ENCODE assay signal across 17 mouse cellular contexts in the genomic region with DNA sequence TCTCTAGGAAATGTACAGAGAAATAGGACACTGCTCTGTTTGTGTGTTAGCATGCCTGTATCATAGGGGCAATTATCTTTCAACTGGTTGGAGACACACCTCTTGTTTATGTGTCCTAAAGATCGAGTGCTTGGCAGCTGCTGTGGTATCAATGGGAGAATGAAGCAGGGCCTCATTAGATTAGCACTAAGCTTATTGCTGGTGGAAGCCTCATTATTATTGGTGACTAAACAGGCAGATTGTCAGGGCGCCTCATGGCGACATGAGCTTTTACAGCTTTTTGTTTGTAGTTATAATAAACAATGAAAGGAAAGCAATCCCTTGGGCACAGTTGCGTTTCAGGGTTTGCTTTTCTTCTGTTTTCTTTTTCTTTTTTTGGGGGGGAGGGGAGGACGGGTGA.
DNase-seq lines count a peak whose midpoint lies in the region; ATAC-seq lines count a peak whose summit lies in the region.
"Had no signal": no experiment of that assay in that cellular context is flagged by ENCODE, and none has a peak within 500 bp of the region (broad histone marks: within the 10 kb centered on the region; RNA-seq: fewer than 3 reads in every experiment).

No protein-coding gene starts in this region.

- DNase-seq in embryo, embryonic 10.5 days (ENCODE audit: low spot score), result peak; percentile 11
- no peak for DNase-seq in embryo, embryonic 10 days (ENCODE audit: low spot score)
- DNase-seq in frontal cortex, postnatal 25 days (ENCODE audit: low spot score in 2 of 2), result no peak
- DNase-seq in kidney, adult 11 months, result no peak
- DNase-seq in left cerebral cortex, adult 18-20 months (ENCODE audit: low spot score in 2 of 2), result no peak
- DNase-seq: cerebellum, adult 8-10 months; liver; lung, embryonic 14.5 days; right cerebral cortex, postnatal 4 days; thymus, postnatal 14 days had no signal

- ATAC-seq in forebrain, embryonic 12.5 days (ENCODE audit: low FRiP score), result peak; percentile 91
- peak; percentile 73; the same call in 1 of the 2 replicates for ATAC-seq in hindbrain, embryonic 16.5 days
- ATAC-seq in neural tube, embryonic 14.5 days (ENCODE audit: low read depth), result peak; percentile 77; the same call in 1 of the 2 replicates
- ATAC-seq: Patski had no signal

- H3K36me3 ChIP-seq in forebrain, embryonic 12.5 days (replicated peaks), result no peaks in the 10 kb centered on the region
- no peaks in the 10 kb centered on the region for H3K36me3 ChIP-seq in hindbrain, embryonic 16.5 days (ENCODE audit: control insufficient read depth, insufficient read depth, low read length)
- no peaks in the 10 kb centered on the region for H3K36me3 ChIP-seq in neural tube, embryonic 14.5 days (ENCODE audit: control insufficient read depth, insufficient read depth, low read length)
- H3K36me3 ChIP-seq: embryonic facial prominence, embryonic 13.5 days had no signal

- H3K4me3 ChIP-seq in forebrain, embryonic 12.5 days (replicated peaks), result no peak overlapping the region
- H3K4me3 ChIP-seq in hindbrain, embryonic 16.5 days (ENCODE audit: low read length), result no peak overlapping the region
- H3K4me3 ChIP-seq in neural tube, embryonic 14.5 days (ENCODE audit: low read depth, low read length), result no peak overlapping the region
- H3K4me3 ChIP-seq: embryonic facial prominence, embryonic 13.5 days; layer of hippocampus, adult 2 months; megakaryocyte, embryonic 14.5 days had no signal

- H3K4me2 ChIP-seq in forebrain, embryonic 12.5 days, result no peak overlapping the region
- H3K4me2 ChIP-seq in hindbrain, embryonic 16.5 days (ENCODE audit: low read length), result no peak overlapping the region
- H3K4me2 ChIP-seq in neural tube, embryonic 14.5 days (ENCODE audit: low read depth, low read length), result no peak overlapping the region
- H3K4me2 ChIP-seq: embryonic facial prominence, embryonic 13.5 days; lung, embryonic 14.5 days had no signal

- WGBS in forebrain, embryonic 12.5 days, result 11% methylated on average over 5 of the region's 5 CpGs
- WGBS in hindbrain, embryonic 16.5 days, result 15% methylated on average over 5 of the region's 5 CpGs
- 22% methylated on average over 5 of the region's 5 CpGs for WGBS in neural tube, embryonic 14.5 days

- 0 out of 2 replicates have a peak overlapping the region, but pooled peaks have one; percentile 16 for H3K27ac ChIP-seq in forebrain, embryonic 12.5 days
- H3K27ac ChIP-seq in hindbrain, embryonic 16.5 days (ENCODE audit: low read depth, low read length), result no peak overlapping the region
- peak overlapping the region; percentile 48; the same call in 1 of the 2 replicates for H3K27ac ChIP-seq in neural tube, embryonic 14.5 days (ENCODE audit: low read depth, low read length)
- H3K27ac ChIP-seq: embryonic facial prominence, embryonic 13.5 days; layer of hippocampus, adult 2 months had no signal

- H3K27me3 ChIP-seq in forebrain, embryonic 12.5 days, result no peaks in the 10 kb centered on the region
- no peaks in the 10 kb centered on the region for H3K27me3 ChIP-seq in hindbrain, embryonic 16.5 days (replicated peaks; ENCODE audit: control insufficient read depth, insufficient read depth, low read length)
- H3K27me3 ChIP-seq in neural tube, embryonic 14.5 days (ENCODE audit: control insufficient read depth, insufficient read depth, low read length), result no peaks in the 10 kb centered on the region
- H3K27me3 ChIP-seq: embryonic facial prominence, embryonic 13.5 days; megakaryocyte, embryonic 14.5 days; Patski had no signal

- peaks cover 3% of the 10 kb centered on the region; the same call in 1 of the 2 replicates for H3K4me1 ChIP-seq in forebrain, embryonic 12.5 days
- no peaks in the 10 kb centered on the region for H3K4me1 ChIP-seq in hindbrain, embryonic 16.5 days (ENCODE audit: control insufficient read depth, insufficient read depth, low read depth, low read length)
- no peaks in the 10 kb centered on the region for H3K4me1 ChIP-seq in neural tube, embryonic 14.5 days (ENCODE audit: control insufficient read depth, insufficient read depth, low read length)
- H3K4me1 ChIP-seq: embryonic facial prominence, embryonic 13.5 days; megakaryocyte, embryonic 14.5 days had no signal

- H3K9ac ChIP-seq in forebrain, embryonic 12.5 days, result no peak overlapping the region
- H3K9ac ChIP-seq in hindbrain, embryonic 16.5 days (ENCODE audit: low read depth, low read length), result no peak overlapping the region
- no peak overlapping the region for H3K9ac ChIP-seq in neural tube, embryonic 14.5 days (replicated peaks; ENCODE audit: low read depth, low read length)
- H3K9ac ChIP-seq: embryonic facial prominence, embryonic 13.5 days; lung, embryonic 14.5 days had no signal

- H3K9me3 ChIP-seq in forebrain, embryonic 12.5 days, result no peaks in the 10 kb centered on the region
- H3K9me3 ChIP-seq in hindbrain, embryonic 16.5 days (ENCODE audit: control insufficient read depth, low read length), result no peaks in the 10 kb centered on the region
- no peaks in the 10 kb centered on the region for H3K9me3 ChIP-seq in neural tube, embryonic 14.5 days (ENCODE audit: control insufficient read depth, low read length)
- H3K9me3 ChIP-seq: embryonic facial prominence, embryonic 13.5 days; megakaryocyte, embryonic 14.5 days had no signal
